14 mouse cellular contexts compared by ENCODE assay signal in genomic region chr12:98965441-98966135, GRCm38 (mm10). TPM values are rescaled to one million over a fixed set of nuclear protein-coding genes. Genes with fewer than 3 reads are reported as not detected.
DNase-seq lines count a peak whose midpoint lies in the region; ATAC-seq lines count a peak whose summit lies in the region.
"Had no signal": no experiment of that assay in that cellular context is flagged by ENCODE, and none has a peak within 500 bp of the region (broad histone marks: within the 10 kb centered on the region; RNA-seq: fewer than 3 reads in every experiment).

No protein-coding gene starts in this region.

- H3K9me3 ChIP-seq in hindbrain, embryonic 16.5 days (ENCODE audit: control insufficient read depth, low read length), result no peaks in the 10 kb centered on the region
- no peaks in the 10 kb centered on the region for H3K9me3 ChIP-seq in hindbrain, embryonic 14.5 days (ENCODE audit: control insufficient read depth, low read length)
- H3K9me3 ChIP-seq: stomach, embryonic 15.5 days had no signal

- H3K9ac ChIP-seq in hindbrain, embryonic 16.5 days (ENCODE audit: low read depth, low read length), result no peak overlapping the region
- no peak overlapping the region for H3K9ac ChIP-seq in hindbrain, embryonic 14.5 days
- H3K9ac ChIP-seq: liver, embryonic 14.5 days; stomach, embryonic 15.5 days had no signal

- 0 out of 2 replicates have a peak overlapping the region, but pooled peaks have one; percentile 7 for H3K27ac ChIP-seq in hindbrain, embryonic 16.5 days (ENCODE audit: low read depth, low read length)
- H3K27ac ChIP-seq in hindbrain, embryonic 14.5 days, result no peak overlapping the region
- H3K27ac ChIP-seq: liver, embryonic 14.5 days; stomach, embryonic 15.5 days had no signal

- H3K4me2 ChIP-seq in hindbrain, embryonic 16.5 days (ENCODE audit: low read length), result no peak overlapping the region
- no peak overlapping the region for H3K4me2 ChIP-seq in hindbrain, embryonic 14.5 days (replicated peaks)
- H3K4me2 ChIP-seq: stomach, embryonic 15.5 days had no signal

- H3K4me3 ChIP-seq in hindbrain, embryonic 16.5 days (ENCODE audit: low read length), result no peak overlapping the region
- no peak overlapping the region for H3K4me3 ChIP-seq in hindbrain, embryonic 14.5 days (replicated peaks; ENCODE audit: low read length)
- H3K4me3 ChIP-seq: erythroblast, embryonic 14.5 days; stomach, embryonic 15.5 days had no signal

- no peaks in the 10 kb centered on the region; the same call in 1 of the 2 replicates for H3K4me1 ChIP-seq in hindbrain, embryonic 16.5 days (ENCODE audit: control insufficient read depth, insufficient read depth, low read depth, low read length)
- no peaks in the 10 kb centered on the region for H3K4me1 ChIP-seq in hindbrain, embryonic 14.5 days (replicated peaks; ENCODE audit: control insufficient read depth, insufficient read depth, low read length)
- H3K4me1 ChIP-seq: stomach, embryonic 15.5 days had no signal

- WGBS in hindbrain, embryonic 16.5 days, result 60% methylated on average over 4 of the region's 4 CpGs
- WGBS in hindbrain, embryonic 14.5 days, result 60% methylated on average over 4 of the region's 4 CpGs

- no peak for ATAC-seq in hindbrain, embryonic 16.5 days
- no peak for ATAC-seq in hindbrain, embryonic 14.5 days (ENCODE audit: low FRiP score)

- H3K36me3 ChIP-seq in hindbrain, embryonic 16.5 days (ENCODE audit: control insufficient read depth, insufficient read depth, low read length), result no peaks in the 10 kb centered on the region; the same call in 1 of the 2 replicates
- peaks cover 15% of the 10 kb centered on the region; the same call in 1 of the 2 replicates for H3K36me3 ChIP-seq in hindbrain, embryonic 14.5 days (replicated peaks; ENCODE audit: control insufficient read depth, insufficient read depth)

- H3K27me3 ChIP-seq in hindbrain, embryonic 16.5 days (replicated peaks; ENCODE audit: control insufficient read depth, insufficient read depth, low read length), result no peaks in the 10 kb centered on the region
- no peaks in the 10 kb centered on the region for H3K27me3 ChIP-seq in hindbrain, embryonic 14.5 days (ENCODE audit: control insufficient read depth, insufficient read depth, low read length)
- H3K27me3 ChIP-seq: stomach, embryonic 15.5 days had no signal

- DNase-seq in cerebellum, postnatal 14 days, result peak; percentile 28 to 48
- no peak for DNase-seq in cerebellum, postnatal 4 days (ENCODE audit: low spot score in 2 of 2)
- no peak for DNase-seq in hindbrain, embryonic 14.5 days (ENCODE audit: low spot score)
- DNase-seq in MN1 (ENCODE audit: low spot score), result peak; percentile 67
- peak; percentile 92 for DNase-seq in kidney, adult 9 months
- no peak for DNase-seq in urinary bladder, adult 2 months (ENCODE audit: low spot score)
- DNase-seq in adrenal gland, postnatal 10 days, result no peak
- DNase-seq: cerebellum, adult 18-20 months; right cerebral cortex, adult 18-20 months had no signal

RNA-seq across cellular contexts. Expression of gene Ttc8, which starts 45.2 kb away (rescaled TPM):
- polyA plus RNA-seq in hindbrain, embryonic 16.5 days (2015; fragmentation: Nextera tagmentation; extraction: Ambion mirVana), result 32.2 and 34.9 TPM in 2 replicates
- 31.4 and 33.3 TPM in 2 replicates for polyA plus RNA-seq in hindbrain, embryonic 14.5 days (2014; fragmentation: Nextera tagmentation; extraction: Ambion mirVana)
- polyA plus RNA-seq in urinary bladder, adult 2 months (2012; rRNA removed), result 32.2 and 35.1 TPM in 2 replicates
- total RNA-seq in adrenal gland, postnatal 10 days (2021), result 10 to 100 TPM; 17.4 to 25.8 TPM
- total RNA-seq: monocyte, adult 5-6 weeks had no signal
- polyA plus RNA-seq: erythroblast, embryonic 14.5 days had no signal

Comparison
In these comparisons a context has a peak if more than half of its experiments do, and no peak if none do; other contexts are left out.
1. DNase-seq: peak in cerebellum, postnatal 14 days (2 of 2), MN1 (single experiment) and kidney, adult 9 months (single experiment); none in cerebellum, postnatal 4 days (0 of 2), hindbrain, embryonic 14.5 days (single experiment), urinary bladder, adult 2 months (single experiment) and adrenal gland, postnatal 10 days (single experiment).